Mouse (Mus musculus) megakaryocyte progenitor cell, adult 5-6 weeks (primary cell): ENCODE results near the gene Cerkl. TPM values are rescaled to one million over a fixed set of nuclear protein-coding genes. Genes with fewer than 3 reads are reported as not detected.

Experiments used
- ATAC-seq: replicated peaks from 2 replicates; pipeline ENCODE4 v1.8.0; 2016; ENCODE audit warnings: mild to moderate bottlenecking, moderate TSS enrichment, inconsistent platforms; ENCODE audit not compliant: poor library complexity
- total RNA-seq, 2 experiments: library from RNA; stranded (forward) in 1 of 2; stranded (reverse) in 1 of 2; fragments of 157-497, 149-512 nt in 1 of 2; fragments of 200-1000 nt in 1 of 2; gene quantifications; 2 replicates each; pipeline versions ENCODE4 v1.2.3 to v1.2.4; 2015 to 2017

The Cerkl gene
- total RNA-seq, 2 experiments from 2014 or later = 4.8 to 9.9 TPM

DNA sequence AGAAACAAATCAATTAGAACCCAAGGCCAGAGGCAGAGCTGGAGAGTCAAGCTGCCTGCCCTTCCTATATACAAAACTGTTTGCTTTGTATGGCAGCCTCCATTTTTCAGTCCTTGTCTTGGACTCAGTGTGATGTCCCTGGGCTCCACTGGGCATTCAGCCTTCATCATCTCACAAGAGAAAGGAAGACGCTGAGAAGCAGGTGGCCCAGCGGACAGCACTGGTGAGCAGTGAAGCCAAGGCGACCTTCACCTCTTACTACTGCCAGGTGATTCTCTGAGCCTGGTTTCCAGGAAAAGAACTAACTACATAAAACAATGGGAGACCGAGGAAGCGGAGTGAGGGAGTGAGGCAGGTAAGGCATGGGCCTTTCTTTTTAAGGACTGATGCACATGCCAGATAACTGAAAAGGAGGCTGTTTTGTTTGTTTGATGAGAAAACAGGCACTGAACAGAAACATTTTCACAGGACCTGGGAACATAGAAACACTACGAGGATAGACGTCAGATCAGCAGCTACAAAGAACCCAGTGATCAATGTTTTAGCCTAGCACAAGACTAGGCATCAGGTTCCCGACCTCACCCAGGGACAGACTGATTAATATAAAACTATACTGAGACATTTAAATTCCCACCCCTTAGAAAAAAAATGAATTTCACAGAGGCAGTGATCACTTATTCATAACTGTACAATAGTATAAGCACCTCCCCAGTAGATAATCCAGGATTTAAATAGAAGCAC is 78.1 kb downstream of the Cerkl start:
- ATAC-seq = no peak

GRCm38 (mm10) chr2:79372486-79373200 is 83.9 kb downstream of the Cerkl start:
- ATAC-seq = peak; percentile 86

GRCm38 (mm10) chr2:79372154-79372467 is 84.5 kb downstream of the Cerkl start:
- no peak for ATAC-seq

DNA sequence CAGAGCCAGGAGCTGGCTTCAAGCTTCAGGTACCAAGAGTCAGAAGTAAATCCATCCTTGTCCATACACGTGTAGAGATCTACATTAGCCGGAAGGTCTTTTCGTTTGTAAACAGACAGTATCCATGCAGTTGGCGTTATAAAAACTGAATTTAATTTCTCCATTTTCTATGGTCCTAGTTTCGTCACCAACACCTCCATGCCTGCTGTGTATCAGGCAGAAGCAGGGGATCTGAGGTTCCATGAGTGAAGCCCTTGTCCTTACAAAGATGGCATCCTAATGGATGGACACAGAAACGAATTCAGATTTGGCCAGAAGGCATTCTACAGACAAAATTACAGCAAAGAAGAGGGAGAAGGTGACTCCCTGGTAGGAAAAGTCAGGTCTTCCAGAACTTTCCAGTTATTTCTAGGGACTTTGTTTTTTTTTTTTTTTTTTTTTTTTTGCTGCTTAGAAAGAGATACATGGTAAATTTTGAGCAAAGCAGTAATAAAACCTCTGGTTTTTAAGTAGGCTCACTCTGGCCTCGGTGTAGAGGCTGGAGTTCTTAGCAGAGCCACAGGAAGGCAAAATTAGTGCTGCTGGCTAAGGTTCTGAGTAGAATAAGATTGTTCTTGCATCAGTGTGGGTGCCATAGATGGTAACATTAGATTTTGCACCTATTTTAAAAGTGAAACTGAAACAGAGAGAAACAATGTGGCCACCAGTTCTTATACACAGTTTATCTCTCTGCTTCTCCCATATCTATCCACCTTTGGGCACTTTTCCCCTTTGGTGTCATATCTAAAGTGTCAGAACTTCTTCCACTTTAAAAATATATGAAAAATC is 85.0 kb downstream of the Cerkl start:
- no peak for ATAC-seq

DNA sequence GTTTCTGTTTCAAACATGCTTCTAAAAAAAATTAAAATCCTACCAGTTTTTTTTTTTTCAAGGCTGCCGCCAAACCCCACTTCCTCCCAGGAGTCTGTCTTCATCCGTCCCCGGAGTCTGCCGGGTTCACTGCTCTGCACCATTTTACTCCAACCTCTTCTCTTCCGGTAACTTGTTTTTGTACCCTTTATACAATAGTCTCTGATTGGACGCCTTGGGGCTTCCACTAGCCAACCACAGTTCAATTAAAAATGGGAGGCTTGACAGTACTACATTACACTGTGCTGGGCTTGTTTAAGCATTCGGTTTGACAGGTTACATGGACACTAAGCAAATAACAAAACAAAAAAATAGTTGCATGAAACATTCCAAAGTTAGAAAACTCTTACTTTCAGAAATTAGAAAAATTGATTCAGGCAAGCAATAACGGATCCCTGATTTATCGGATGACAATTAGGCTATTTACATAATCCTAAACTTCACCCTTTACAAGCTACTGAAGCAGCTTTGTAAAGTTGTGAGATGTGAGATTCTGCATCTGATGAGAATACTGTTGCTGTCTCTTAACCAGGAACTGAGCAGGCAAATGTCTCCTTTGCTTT is 85.8 kb downstream of the Cerkl start:
- peak; percentile 78 for ATAC-seq

DNA sequence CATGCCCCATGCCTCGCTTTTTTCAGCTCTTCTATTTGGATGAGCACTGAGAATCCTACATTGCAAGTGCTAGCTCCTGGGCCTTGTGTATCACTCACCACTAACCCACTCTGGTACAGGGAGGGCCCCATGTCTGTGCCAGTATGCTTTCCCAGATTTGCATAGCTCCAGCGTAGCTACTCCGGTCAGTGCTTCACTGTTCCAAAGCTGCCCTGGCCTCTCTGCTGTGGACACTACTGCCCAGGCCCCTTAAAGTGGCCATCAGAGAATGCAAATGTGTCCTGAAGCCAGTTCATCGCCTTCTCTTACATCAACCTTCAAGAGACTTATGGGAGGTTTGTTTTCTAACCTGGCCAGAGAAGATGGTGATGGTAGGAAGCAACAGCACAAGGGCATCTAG is 86.7 kb downstream of the Cerkl start:
- no peak for ATAC-seq

GRCm38 (mm10) chr2:79369061-79369524 is 87.5 kb downstream of the Cerkl start:
- no peak for ATAC-seq

DNA sequence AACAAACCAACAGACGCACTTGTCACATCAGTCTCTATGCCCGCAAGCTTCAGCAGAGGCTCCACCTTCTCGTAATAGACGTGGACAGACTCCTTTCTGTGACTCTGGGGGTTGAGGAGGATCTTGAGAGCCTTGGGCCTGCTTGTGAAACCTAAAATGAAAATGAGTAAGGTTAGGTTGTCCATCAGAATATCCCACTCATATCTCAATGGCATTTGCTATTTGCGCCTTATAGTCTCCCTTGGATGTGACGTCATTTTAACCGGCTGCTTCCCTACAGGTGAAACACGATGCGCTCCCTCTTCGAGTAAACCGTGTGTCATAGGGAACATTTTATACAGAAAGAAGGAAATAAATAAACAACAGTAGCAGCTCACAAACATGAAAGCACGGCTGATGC is 87.9 kb downstream of the Cerkl start:
- ATAC-seq = no peak

DNA sequence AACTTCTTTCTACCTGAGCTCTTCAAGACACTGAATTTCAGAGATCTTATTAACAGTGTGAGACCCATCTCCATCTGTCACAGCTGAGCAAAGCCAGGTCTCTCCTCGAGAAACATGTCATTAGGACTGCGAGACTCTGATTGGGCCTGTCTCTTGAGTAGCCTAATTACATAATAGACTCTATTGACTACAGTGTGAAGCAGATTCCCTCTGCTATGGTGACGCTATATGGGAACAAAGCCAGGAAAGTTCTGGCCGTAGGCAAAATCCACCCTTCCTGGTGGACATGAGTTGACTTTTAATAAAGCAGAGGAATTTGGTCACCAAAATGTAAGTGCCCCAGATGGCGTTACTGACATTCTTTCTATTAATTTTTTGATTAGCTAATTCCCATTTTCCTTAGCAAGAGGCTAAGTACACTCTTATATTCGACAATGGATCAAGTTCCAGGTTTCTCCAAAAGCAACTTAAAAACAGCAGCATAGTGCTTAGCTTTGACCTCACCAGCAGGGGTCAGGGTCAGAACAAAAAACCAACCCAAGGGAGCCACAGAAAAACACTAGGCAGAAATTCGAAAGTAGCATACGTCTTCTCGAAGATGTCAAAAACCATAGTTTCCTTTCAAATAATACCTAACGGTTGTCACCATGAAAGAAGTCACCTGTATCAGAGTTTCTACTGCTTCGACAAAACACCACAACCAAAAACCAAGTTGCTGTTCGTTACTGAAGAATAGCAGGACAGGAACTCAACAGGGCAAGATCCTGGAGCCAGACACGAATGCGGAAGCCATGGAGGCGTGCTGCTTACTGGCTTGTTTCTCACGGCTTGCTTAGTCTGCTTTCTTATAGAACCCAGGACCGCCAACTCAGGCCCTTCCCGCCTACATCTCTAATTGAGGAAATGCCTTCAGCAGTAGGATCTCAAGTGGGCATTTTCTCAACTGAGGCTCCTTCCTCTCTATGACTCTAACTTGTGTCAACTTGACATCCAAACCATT is 88.8 kb downstream of the Cerkl start:
- peak; percentile 40; the same call in 1 of the 2 replicates for ATAC-seq

GRCm38 (mm10) chr2:79363920-79364319 is 92.7 kb downstream of the Cerkl start:
- no peak for ATAC-seq

- no peak for ATAC-seq
Observed at GRCm38 (mm10) chr2:79362029-79362428, 94.6 kb downstream of the Cerkl start.

DNA sequence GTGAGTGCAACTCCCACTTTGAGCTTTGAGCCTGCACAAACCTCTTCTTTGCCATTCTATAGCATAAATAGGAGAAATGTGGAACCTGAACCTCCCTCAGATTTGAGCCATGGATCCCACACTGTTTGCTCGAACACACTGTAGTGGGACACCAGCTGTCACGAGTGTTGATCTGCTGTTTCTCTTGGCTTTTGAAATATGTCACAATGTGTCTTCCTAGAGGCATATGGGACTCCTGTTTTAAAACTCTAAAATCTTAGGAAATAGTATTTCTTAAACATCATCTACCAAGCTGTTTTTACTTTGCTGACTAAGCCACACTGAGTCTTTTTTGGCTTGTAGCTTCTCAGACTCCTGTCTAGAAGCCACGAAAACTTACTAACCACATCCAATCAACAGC is 98.8 kb downstream of the Cerkl start:
- no peak for ATAC-seq

DNA sequence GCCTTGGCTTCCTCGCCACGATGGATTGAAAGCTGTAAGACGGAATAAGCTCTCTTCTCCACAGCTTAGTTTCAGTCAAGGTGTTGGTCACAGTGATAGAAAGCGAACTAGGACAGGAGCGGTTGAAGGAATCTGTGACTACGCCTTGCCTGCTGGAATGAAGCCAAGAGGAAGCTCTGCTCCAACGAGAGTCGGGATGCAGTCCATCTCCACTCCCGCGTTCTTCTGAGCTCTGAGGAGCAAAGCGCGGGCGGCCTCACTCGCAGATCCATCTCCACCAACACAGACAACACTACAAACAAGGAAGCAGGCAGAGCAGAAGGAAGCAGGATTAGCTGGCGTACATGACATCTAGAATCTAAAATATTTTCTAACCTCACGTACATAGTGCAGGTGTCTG is 101.8 kb downstream of the Cerkl start:
- no peak for ATAC-seq

- no peak for ATAC-seq
Observed at GRCm38 (mm10) chr2:79352100-79352802, 104.3 kb downstream of the Cerkl start.

DNA sequence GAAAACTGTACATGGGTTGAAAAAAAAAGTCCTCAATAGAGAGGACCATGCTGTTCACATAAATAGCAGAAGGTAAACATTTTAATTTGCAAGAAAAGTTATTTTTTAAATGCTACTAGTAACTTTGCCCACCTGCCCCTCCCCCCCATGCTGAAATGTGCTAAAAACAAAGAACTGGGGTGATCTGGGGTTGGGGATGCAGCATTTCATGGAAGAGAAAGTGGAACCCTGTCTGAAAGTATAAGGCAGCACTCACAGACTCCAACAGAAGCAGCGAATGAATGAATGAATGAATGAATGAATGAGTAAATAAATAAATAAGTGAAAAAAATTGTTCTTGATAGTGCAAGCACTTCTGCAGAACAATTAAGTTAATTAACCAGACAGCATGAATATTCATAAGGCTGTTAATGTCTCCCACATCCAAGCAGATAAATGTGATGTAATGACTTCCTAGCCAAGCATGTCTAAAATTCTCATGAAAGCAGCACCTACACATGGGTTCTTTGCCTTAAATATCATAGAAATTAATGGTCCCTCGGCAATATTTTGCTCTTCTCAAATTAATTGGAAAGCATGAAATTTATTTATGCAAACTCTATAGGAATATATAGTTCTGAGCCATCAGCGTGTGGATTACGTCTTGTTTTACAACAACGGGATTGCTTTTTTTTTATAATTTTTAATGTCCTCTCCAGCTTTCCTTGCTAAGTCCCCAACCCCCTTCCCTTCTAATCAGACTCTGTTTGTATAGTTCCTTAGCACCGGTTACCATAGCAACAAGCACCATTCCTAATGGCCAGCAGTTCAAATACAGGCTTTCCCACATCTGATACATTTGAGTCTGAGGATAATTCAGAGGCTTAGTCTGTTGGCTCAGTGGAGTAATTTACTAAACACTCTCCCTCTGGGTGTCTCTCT is 105.1 kb downstream of the Cerkl start:
- ATAC-seq = no peak

DNA sequence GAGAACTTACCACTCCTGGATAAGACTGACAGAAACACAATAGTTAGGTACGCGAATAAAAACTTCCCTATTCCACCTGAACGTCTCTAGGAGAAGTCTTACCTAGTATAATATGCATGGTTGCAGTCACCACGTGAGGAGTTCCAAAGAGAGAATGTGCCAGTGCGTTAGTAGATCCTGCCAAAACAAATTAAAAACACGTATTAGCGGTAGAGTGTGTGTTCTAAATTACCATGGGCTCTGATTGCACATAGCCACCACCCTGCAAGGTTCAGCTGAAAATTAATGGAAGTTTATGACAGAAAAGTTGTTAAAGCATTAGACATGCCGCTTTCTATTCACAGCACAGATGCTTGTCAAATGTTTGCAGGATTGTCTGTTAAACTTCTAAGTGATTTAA is 113.5 kb downstream of the Cerkl start:
- no peak for ATAC-seq

DNA sequence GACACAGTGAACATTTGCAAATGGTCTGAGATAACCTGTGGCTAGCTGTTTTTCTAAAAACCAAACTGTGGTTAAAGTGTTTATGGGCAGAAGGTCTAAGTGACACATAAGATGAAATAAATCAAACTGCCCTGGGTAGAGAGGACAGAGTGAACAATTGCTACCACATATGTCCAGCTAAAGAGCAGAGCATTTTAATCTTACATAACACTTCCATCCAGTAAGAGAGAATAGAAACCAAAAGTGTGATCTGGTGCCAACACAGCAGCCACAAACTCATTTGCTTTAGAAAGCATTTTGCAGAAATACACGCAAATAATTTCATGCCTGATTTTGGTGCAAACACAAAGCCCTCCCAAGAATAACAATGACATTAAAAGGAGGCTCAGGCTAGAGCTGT is 117.6 kb downstream of the Cerkl start:
- ATAC-seq = peak; percentile 54; the same call in 1 of the 2 replicates

- peak; percentile 43; the same call in 1 of the 2 replicates for ATAC-seq
Observed at GRCm38 (mm10) chr2:79336141-79336540, 120.4 kb downstream of the Cerkl start.
